In genomic region chr1:138963161-138963867, GRCm38 (mm10) we compare ENCODE assay signal across 8 mouse cellular contexts. TPM values are rescaled to one million over a fixed set of nuclear protein-coding genes. Genes with fewer than 3 reads are reported as not detected.
A peak's percentile ranks its signal among the peaks of the same experiment; 100 is the strongest.
DNase-seq lines count a peak whose midpoint lies in the region; ATAC-seq lines count a peak whose summit lies in the region.

Gene Dennd1b, plus strand, starts transcription at chr1:138963435.

- peak; percentile 82 for ATAC-seq in embryonic facial prominence, embryonic 14.5 days (ENCODE audit: low read depth)
- ATAC-seq in kidney, embryonic 14.5 days (ENCODE audit: low FRiP score, low TSS enrichment): peak; percentile 77
- peak; percentile 58; the same call in 1 of the 2 replicates for ATAC-seq in limb, embryonic 15.5 days (ENCODE audit: insufficient number of reproducible peaks, low FRiP score, low TSS enrichment, low read depth)
- peak; percentile 88 for ATAC-seq in midbrain, embryonic 16.5 days

- peak within 1 kb of the TSS; percentile 80 for H3K4me3 ChIP-seq in embryonic facial prominence, embryonic 14.5 days (ENCODE audit: low read depth, low read length)
- peak within 1 kb of the TSS; percentile 80 for H3K4me3 ChIP-seq in heart, embryonic 10.5 days
- H3K4me3 ChIP-seq in kidney, embryonic 14.5 days (ENCODE audit: low read length): peak within 1 kb of the TSS; percentile 82
- peak within 1 kb of the TSS; percentile 84 for H3K4me3 ChIP-seq in limb, embryonic 15.5 days
- peak within 1 kb of the TSS; percentile 89 for H3K4me3 ChIP-seq in midbrain, embryonic 16.5 days (ENCODE audit: low read depth, low read length)

- H3K27ac ChIP-seq in embryonic facial prominence, embryonic 14.5 days (replicated peaks; ENCODE audit: low read depth, low read length): peak within 1 kb of the TSS; percentile 86
- H3K27ac ChIP-seq in heart, embryonic 10.5 days: peak within 1 kb of the TSS; percentile 98
- peak within 1 kb of the TSS; percentile 83 for H3K27ac ChIP-seq in kidney, embryonic 14.5 days (ENCODE audit: low read depth, low read length)
- H3K27ac ChIP-seq in limb, embryonic 15.5 days: peak within 1 kb of the TSS; percentile 82
- H3K27ac ChIP-seq in midbrain, embryonic 16.5 days (ENCODE audit: low read length): peak within 1 kb of the TSS; percentile 93

- peak; percentile 76 for DNase-seq in 416B (ENCODE audit: low read depth)
- peak; percentile 68 for DNase-seq in adrenal gland, postnatal 25 days
- DNase-seq in embryonic facial prominence, embryonic 14.5 days (ENCODE audit: low spot score): peak; percentile 84
- DNase-seq in heart, embryonic 10.5 days (ENCODE audit: low spot score): peak; percentile 87
- peak; percentile 65 to 76 for DNase-seq in spleen, postnatal 10 days (ENCODE audit: low spot score in 2 of 2)

- H3K4me1 ChIP-seq in embryonic facial prominence, embryonic 14.5 days (ENCODE audit: control insufficient read depth, insufficient read depth, low read length): no peaks in the 10 kb centered on the region
- H3K4me1 ChIP-seq in heart, embryonic 10.5 days: peaks cover 5% of the 10 kb centered on the region; the same call in 1 of the 2 replicates
- peaks cover 9% of the 10 kb centered on the region; the same call in 1 of the 2 replicates for H3K4me1 ChIP-seq in kidney, embryonic 14.5 days (ENCODE audit: control insufficient read depth, insufficient read depth, low read length)
- H3K4me1 ChIP-seq in limb, embryonic 15.5 days: peaks cover 17% of the 10 kb centered on the region
- H3K4me1 ChIP-seq in midbrain, embryonic 16.5 days (ENCODE audit: control insufficient read depth, insufficient read depth, low read length): peaks cover 9% of the 10 kb centered on the region

- H3K4me2 ChIP-seq in embryonic facial prominence, embryonic 14.5 days (ENCODE audit: low read depth, low read length): peak within 1 kb of the TSS; percentile 70
- peak within 1 kb of the TSS; percentile 62 for H3K4me2 ChIP-seq in kidney, embryonic 14.5 days (replicated peaks; ENCODE audit: low read depth, low read length)
- peak within 1 kb of the TSS; percentile 78 for H3K4me2 ChIP-seq in limb, embryonic 15.5 days
- H3K4me2 ChIP-seq in midbrain, embryonic 16.5 days (ENCODE audit: low read length): peak within 1 kb of the TSS; percentile 58

- peak within 1 kb of the TSS; percentile 94 for H3K9ac ChIP-seq in embryonic facial prominence, embryonic 14.5 days (ENCODE audit: low read depth, low read length)
- peak within 1 kb of the TSS; percentile 91 for H3K9ac ChIP-seq in kidney, embryonic 14.5 days (ENCODE audit: low read depth, low read length)
- H3K9ac ChIP-seq in limb, embryonic 15.5 days: peak within 1 kb of the TSS; percentile 76
- H3K9ac ChIP-seq in midbrain, embryonic 16.5 days (ENCODE audit: low read depth, low read length): peak within 1 kb of the TSS; percentile 95

- no peaks in the 10 kb centered on the region for H3K27me3 ChIP-seq in embryonic facial prominence, embryonic 14.5 days (replicated peaks; ENCODE audit: control insufficient read depth, insufficient read depth, low read length)
- no peaks in the 10 kb centered on the region for H3K27me3 ChIP-seq in heart, embryonic 10.5 days (ENCODE audit: insufficient read depth, poor library complexity, severe bottlenecking)
- no peaks in the 10 kb centered on the region for H3K27me3 ChIP-seq in kidney, embryonic 14.5 days (ENCODE audit: control insufficient read depth, insufficient read depth, low read length)
- H3K27me3 ChIP-seq in limb, embryonic 15.5 days: no peaks in the 10 kb centered on the region
- H3K27me3 ChIP-seq in midbrain, embryonic 16.5 days (ENCODE audit: control insufficient read depth, insufficient read depth, low read depth, low read length): no peaks in the 10 kb centered on the region

- H3K9me3 ChIP-seq in embryonic facial prominence, embryonic 14.5 days (ENCODE audit: control insufficient read depth, low read length): no peaks in the 10 kb centered on the region
- H3K9me3 ChIP-seq in heart, embryonic 10.5 days: no peaks in the 10 kb centered on the region
- H3K9me3 ChIP-seq in kidney, embryonic 14.5 days (ENCODE audit: control insufficient read depth, low read length): no peaks in the 10 kb centered on the region
- no peaks in the 10 kb centered on the region for H3K9me3 ChIP-seq in limb, embryonic 15.5 days
- no peaks in the 10 kb centered on the region for H3K9me3 ChIP-seq in midbrain, embryonic 16.5 days (replicated peaks; ENCODE audit: control insufficient read depth, low read length, poor library complexity, severe bottlenecking)

- H3K36me3 ChIP-seq in embryonic facial prominence, embryonic 14.5 days (ENCODE audit: control insufficient read depth, insufficient read depth, low read length): no peaks in the 10 kb centered on the region
- peaks cover 9% of the 10 kb centered on the region; the same call in 1 of the 2 replicates for H3K36me3 ChIP-seq in heart, embryonic 10.5 days
- H3K36me3 ChIP-seq in kidney, embryonic 14.5 days (ENCODE audit: control insufficient read depth, insufficient read depth, low read length): no peaks in the 10 kb centered on the region; the same call in 1 of the 2 replicates
- no peaks in the 10 kb centered on the region for H3K36me3 ChIP-seq in limb, embryonic 15.5 days
- no peaks in the 10 kb centered on the region for H3K36me3 ChIP-seq in midbrain, embryonic 16.5 days (ENCODE audit: control insufficient read depth, insufficient read depth, low read length)

- under 1% methylated on average over 17 of the region's 69 CpGs for WGBS in embryonic facial prominence, embryonic 14.5 days
- WGBS in heart, embryonic 10.5 days: under 1% methylated on average over 58 of the region's 69 CpGs
- WGBS in kidney, embryonic 14.5 days: 1% methylated on average over 40 of the region's 69 CpGs
- WGBS in limb, embryonic 15.5 days: 1% methylated on average over 55 of the region's 69 CpGs
- WGBS in midbrain, embryonic 16.5 days: under 1% methylated on average over 38 of the region's 69 CpGs

RNA-seq across cellular contexts. Expression of gene Dennd1b, which starts in this region (rescaled TPM):
- total RNA-seq in adrenal gland, postnatal 25 days (2021): 27.8 and 30.9 TPM in 2 replicates
- 8.6 and 10.4 TPM in 2 replicates for polyA plus RNA-seq in embryonic facial prominence, embryonic 14.5 days (2014; fragmentation: Nextera tagmentation; extraction: Ambion mirVana)
- polyA plus RNA-seq in heart, embryonic 10.5 days (2016; fragmentation: Nextera tagmentation; extraction: Ambion mirVana): 9.3 and 11.2 TPM in 2 replicates
- polyA plus RNA-seq in kidney, embryonic 14.5 days (2014; fragmentation: Nextera tagmentation; extraction: Ambion mirVana): 10.7 and 13.1 TPM in 2 replicates
- polyA plus RNA-seq in limb, embryonic 15.5 days (2015; fragmentation: Nextera tagmentation; extraction: Ambion mirVana): 7.1 and 8.5 TPM in 2 replicates
- 9.2 and 10.4 TPM in 2 replicates for polyA plus RNA-seq in midbrain, embryonic 16.5 days (2015; fragmentation: Nextera tagmentation; extraction: Ambion mirVana)

Comparison
In these comparisons a context has a peak if more than half of its experiments do, and no peak if none do; other contexts are left out.
1. Peak in every context shown above with its lines: DNase-seq, ATAC-seq, H3K4me3 ChIP-seq and H3K27ac ChIP-seq.